Mouse (Mus musculus) G1E (cell line): ENCODE measurements around the gene Zfp141. TPM values are rescaled to one million over a fixed set of nuclear protein-coding genes. Genes with fewer than 3 reads are reported as not detected.

Experiments used
- ATAC-seq: 2 replicates; pipeline ENCODE4 v1.8.0; 2016; ENCODE audit warnings: mild to moderate bottlenecking; ENCODE audit not compliant: insufficient number of reproducible peaks, poor library complexity, low FRiP score, severe bottlenecking; ENCODE audit errors: extremely low read depth
- DNase-seq: peaks from one replicate; pipeline ENCODE4 v3.0.0; 2012; ENCODE audit warnings: low spot score
- H3K27me3 ChIP-seq: 2 replicates; pipeline ENCODE4 v1.6.1; 2012; ENCODE audit warnings: mild to moderate bottlenecking, low read length, inconsistent platforms; ENCODE audit not compliant: insufficient read depth
- H3K36me3 ChIP-seq: replicated peaks from 2 replicates; pipeline ENCODE3; 2012; ENCODE audit warnings: mild to moderate bottlenecking, inconsistent platforms
- H3K4me1 ChIP-seq: 2 replicates; pipeline ENCODE4 v1.6.1; 2012; ENCODE audit warnings: low read depth, low read length, inconsistent platforms, mixed read lengths; ENCODE audit not compliant: insufficient read depth
- H3K4me3 ChIP-seq: 2 replicates; pipeline ENCODE4 v1.5.1; 2012; ENCODE audit warnings: low read depth, mild to moderate bottlenecking, inconsistent platforms, low read length, moderate library complexity, mixed read lengths
- H3K9me3 ChIP-seq: replicated peaks from 2 replicates; pipeline ENCODE4 v1.6.1; 2012; ENCODE audit warnings: inconsistent platforms
- CTCF ChIP-seq: IDR thresholded peaks from 2 replicates; pipeline ENCODE4 v1.5.1; 2012; ENCODE audit warnings: low read depth, low read length, inconsistent platforms, mixed read lengths
- GATA1 ChIP-seq: IDR thresholded peaks from 2 replicates; pipeline ENCODE4 v1.6.1; 2012; ENCODE audit warnings: borderline replicate concordance, low read length, inconsistent platforms, mixed read lengths
- GATA2 ChIP-seq: IDR thresholded peaks from 2 replicates; pipeline ENCODE4 v1.6.1; 2012; ENCODE audit warnings: low read depth, low read length, inconsistent platforms, borderline replicate concordance
- POLR2AphosphoS5 ChIP-seq: IDR thresholded peaks from 2 replicates; pipeline ENCODE4 v1.6.1; 2012; ENCODE audit warnings: low read depth, low read length, inconsistent platforms; ENCODE audit not compliant: insufficient replicate concordance
- TAL1 ChIP-seq: conservative IDR thresholded peaks from 2 replicates; pipeline ENCODE4 v1.6.1; 2012; ENCODE audit warnings: low read depth, low read length, inconsistent platforms, mixed read lengths
- polyA plus RNA-seq: library from polyadenylated mRNA; stranded (reverse); fragments of >175 nt; gene quantifications from 2 replicates; pipeline ENCODE4 v1.2.3, GENCODE M21; 2012
- total RNA-seq, 2 experiments: library from RNA; stranded (forward) in 1 of 2; stranded (reverse) in 1 of 2; fragments of 200-1000 nt in 1 of 2; fragments of >200 nt in 1 of 2; fragmentation: Nextera tagmentation in 1 of 2; gene quantifications; 2 replicates each; pipeline ENCODE4 v1.2.3; 2014 to 2017

Gene Zfp141
- total and polyA plus RNA-seq, 3 experiments: 3.0 to 33.8 (median 30.8) TPM

- DNase-seq (no peak), ATAC-seq (no peak)
- no peaks in the 10 kb centered on the region for H3K9me3 ChIP-seq
- no peaks in the 10 kb centered on the region for H3K27me3 ChIP-seq
- no peaks in the 10 kb centered on the region for H3K4me1 ChIP-seq
- H3K36me3 ChIP-seq: peaks cover 46% of the 10 kb centered on the region
- no peak for TF ChIP-seq GATA1
- TF ChIP-seq TAL1: no peak
- no peak for TF ChIP-seq GATA2
- no peak overlapping the region for H3K4me3 ChIP-seq
Observed at GRCm38 (mm10) chr7:42490358-42490757, 15.2 kb downstream of the Zfp141 start.

GRCm38 (mm10) chr7:42454640-42455039 is 50.9 kb downstream of the Zfp141 start:
- TF ChIP-seq POLR2AphosphoS5 (no peak), GATA2 (no peak), TAL1 (no peak), CTCF (no peak), GATA1 (no peak)
- DNase-seq: no peak
- no peak for ATAC-seq
- Histone ChIP-seq H3K9me3 (peaks cover 6% of the 10 kb centered on the region; the same call in 1 of the 2 replicates), H3K36me3 (no peaks in the 10 kb centered on the region), H3K4me3 (no peak overlapping the region), H3K4me1 (no peaks in the 10 kb centered on the region), H3K27me3 (no peaks in the 10 kb centered on the region)

- Histone ChIP-seq H3K27me3 (no peaks in the 10 kb centered on the region), H3K36me3 (no peaks in the 10 kb centered on the region), H3K4me3 (no peak overlapping the region), H3K9me3 (peaks cover 8% of the 10 kb centered on the region), H3K4me1 (no peaks in the 10 kb centered on the region)
- no peak for TF ChIP-seq GATA2
- no peak for TF ChIP-seq TAL1
- TF ChIP-seq CTCF: 0 out of 2 replicates have a peak, but pooled peaks have one; percentile 14
- ATAC-seq (peak; percentile 45), DNase-seq (peak; percentile 3)
Observed at GRCm38 (mm10) chr7:42450618-42451017, 54.9 kb downstream of the Zfp141 start.

GRCm38 (mm10) chr7:42447850-42448249 is 57.7 kb downstream of the Zfp141 start, which contains the start of gene 4933421I07Rik:
TSS of gene 4933421I07Rik (minus strand) at chr7:42448120.
- H3K36me3 ChIP-seq: no peaks in the 10 kb centered on the region
- DNase-seq (no peak), ATAC-seq (no peak)
- no peaks in the 10 kb centered on the region for H3K27me3 ChIP-seq
- TF ChIP-seq POLR2AphosphoS5: no peak
- no peak for TF ChIP-seq GATA2
- no peak for TF ChIP-seq CTCF
- H3K4me1 ChIP-seq: no peaks in the 10 kb centered on the region
- no peak within 1 kb of the TSS for H3K4me3 ChIP-seq
- H3K9me3 ChIP-seq: peaks cover 7% of the 10 kb centered on the region

- Histone ChIP-seq H3K4me1 (no peaks in the 10 kb centered on the region), H3K36me3 (no peaks in the 10 kb centered on the region), H3K4me3 (no peak overlapping the region), H3K9me3 (peaks cover 7% of the 10 kb centered on the region), H3K27me3 (no peaks in the 10 kb centered on the region)
- DNase-seq: no peak
- TF ChIP-seq GATA2: no peak
- no peak for ATAC-seq
Observed at GRCm38 (mm10) chr7:42447352-42447751, 58.2 kb downstream of the Zfp141 start.

Other genes starting within 250 kb of the Zfp141 start
- gene Vmn2r61, start 245.7 kb downstream of the Zfp141 start, total RNA-seq (2014; fragmentation: Nextera tagmentation): not detected in 2 replicates
- 0.06 TPM in 1 of 2 replicates, not detected in the other for gene Vmn2r61, start 245.7 kb downstream of the Zfp141 start, total RNA-seq (2017)
- gene Vmn2r61, start 245.7 kb downstream of the Zfp141 start, polyA plus RNA-seq: not detected in 2 replicates
- not detected in 2 replicates for gene 4933421I07Rik, start 57.6 kb downstream of the Zfp141 start, total RNA-seq (2014; fragmentation: Nextera tagmentation)
- gene 4933421I07Rik, start 57.6 kb downstream of the Zfp141 start, total RNA-seq (2017): 0.05 and 0.12 TPM in 2 replicates
- not detected in 2 replicates for gene 4933421I07Rik, start 57.6 kb downstream of the Zfp141 start, polyA plus RNA-seq
- gene Gm21028, start 72.8 kb upstream of the Zfp141 start, total RNA-seq (2014; fragmentation: Nextera tagmentation): not detected in 2 replicates
- not detected in 2 replicates for gene Gm21028, start 72.8 kb upstream of the Zfp141 start, total RNA-seq (2017)
- not detected in 2 replicates for gene Gm21028, start 72.8 kb upstream of the Zfp141 start, polyA plus RNA-seq
- not detected in 2 replicates for gene Zfp977, start 86.8 kb upstream of the Zfp141 start, total RNA-seq (2014; fragmentation: Nextera tagmentation)
- 0.17 and 0.71 TPM in 2 replicates for gene Zfp977, start 86.8 kb upstream of the Zfp141 start, total RNA-seq (2017)
- not detected in 2 replicates for gene Zfp977, start 86.8 kb upstream of the Zfp141 start, polyA plus RNA-seq
- gene Zfp976, start 136.8 kb upstream of the Zfp141 start, total RNA-seq (2014; fragmentation: Nextera tagmentation): 5.7 and 12.3 TPM in 2 replicates
- 2.4 and 5.6 TPM in 2 replicates for gene Zfp976, start 136.8 kb upstream of the Zfp141 start, total RNA-seq (2017)
- 0.09 and 0.21 TPM in 2 replicates for gene Zfp976, start 136.8 kb upstream of the Zfp141 start, polyA plus RNA-seq
- 12.6 and 15.6 TPM in 2 replicates for gene Zfp975, start 187.0 kb upstream of the Zfp141 start, total RNA-seq (2014; fragmentation: Nextera tagmentation)
- gene Zfp975, start 187.0 kb upstream of the Zfp141 start, total RNA-seq (2017): 9.8 and 10.9 TPM in 2 replicates
- 0.15 and 0.27 TPM in 2 replicates for gene Zfp975, start 187.0 kb upstream of the Zfp141 start, polyA plus RNA-seq
- gene Gm17067, start 221.3 kb upstream of the Zfp141 start, total RNA-seq (2014; fragmentation: Nextera tagmentation): not detected in 2 replicates
- 0.05 TPM in 1 of 2 replicates, not detected in the other for gene Gm17067, start 221.3 kb upstream of the Zfp141 start, total RNA-seq (2017)
- gene Gm17067, start 221.3 kb upstream of the Zfp141 start, polyA plus RNA-seq: not detected in 2 replicates